Mouse (Mus musculus) limb, embryonic 10.5 days (tissue): ENCODE results near the gene Nexmif. TPM values are rescaled to one million over a fixed set of nuclear protein-coding genes. Genes with fewer than 3 reads are reported as not detected.
A peak's percentile ranks its signal among the peaks of the same experiment; 100 is the strongest.

Experiments
- DNase-seq: peaks from one replicate; pipeline ENCODE4 v3.0.0-alpha.2; 2017; ENCODE audit warnings: low spot score
- H3K27ac ChIP-seq: fragments of 300-500 bp; sonication (generic); 2 replicates; pipeline ENCODE4 v1.5.1; 2016; ENCODE audit warnings: mild to moderate bottlenecking
- H3K27me3 ChIP-seq: fragments of 300-500 bp; sonication (generic); 2 replicates; pipeline ENCODE4 v1.6.1; 2016; ENCODE audit warnings: low read depth, mild to moderate bottlenecking; ENCODE audit not compliant: poor library complexity, severe bottlenecking
- H3K36me3 ChIP-seq: fragments of 300-500 bp; sonication (generic); 2 replicates; pipeline ENCODE4 v1.6.1; 2016; ENCODE audit warnings: mild to moderate bottlenecking, moderate library complexity
- H3K4me1 ChIP-seq: fragments of 300-500 bp; sonication (generic); 2 replicates; pipeline ENCODE4 v1.6.1; 2016
- H3K4me3 ChIP-seq: fragments of 300-500 bp; sonication (generic); 2 replicates; pipeline ENCODE4 v1.5.1; 2016; ENCODE audit warnings: mild to moderate bottlenecking, moderate library complexity
- H3K9me3 ChIP-seq: fragments of 300-500 bp; sonication (generic); replicated peaks from 2 replicates; pipeline ENCODE4 v1.6.1; 2016; ENCODE audit warnings: mild to moderate bottlenecking
- WGBS: fragments of 180-500 bp; shearing (Covaris S2); methylation state at CpG from one replicate; pipeline ENCODE4 v1.1.7; 2016; 5-methylcytosine and 5-hydroxymethylcytosine counted together
- microRNA counts: library from miRNA; unstranded; fragments of <30 nt; microRNA quantifications from one replicate; lab custom pipeline; 2017
- microRNA-seq: library from miRNA; unstranded; fragments of <30 nt; microRNA quantifications from one replicate; pipeline ENCODE4, GENCODE M21; 2017
- polyA plus RNA-seq: library from polyadenylated mRNA; unstranded; fragments of >200 nt; fragmentation: Nextera tagmentation; extraction: Ambion mirVana; gene quantifications from 2 replicates; pipeline ENCODE4 v1.2.1, GENCODE M21; 2016

The Nexmif gene
- polyA plus RNA-seq, 1 experiment from 2014 or later = 0.83 TPM

GRCm38 (mm10) chrX:104033843-104034242 is 167.1 kb downstream of the Nexmif start:
- no peaks in the 10 kb centered on the region for H3K36me3 ChIP-seq
- WGBS = 89% methylated on average over 5 of the region's 5 CpGs
- H3K27me3 ChIP-seq = peaks cover 80% of the 10 kb centered on the region
- H3K4me1 ChIP-seq = no peaks in the 10 kb centered on the region
- H3K4me3 ChIP-seq = no peak overlapping the region
- H3K9me3 ChIP-seq = no peaks in the 10 kb centered on the region
- DNase-seq = no peak
- H3K27ac ChIP-seq = no peak overlapping the region

GRCm38 (mm10) chrX:104032756-104033155 is 168.2 kb downstream of the Nexmif start:
- no peak for DNase-seq
- 58% methylated on average over 4 of the region's 4 CpGs for WGBS
- no peaks in the 10 kb centered on the region for H3K4me1 ChIP-seq
- no peaks in the 10 kb centered on the region for H3K36me3 ChIP-seq
- H3K27me3 ChIP-seq = peaks cover 80% of the 10 kb centered on the region
- H3K27ac ChIP-seq = no peak overlapping the region
- H3K4me3 ChIP-seq = no peak overlapping the region
- no peaks in the 10 kb centered on the region for H3K9me3 ChIP-seq

MicroRNAs within 50 kb of the gene (microRNA counts, 519-probe panel; counts per million panel counts)
- microRNA mmu-miR-672 (lab: Ali Mortazavi, UCI) = 684 counts per million, percentile 72 among the panel's probes with 10 or more counts

Small RNA genes within 50 kb of the gene (microRNA-seq; reads per million reads assigned to microRNA genes)
- not detected for gene Gm24993
- gene Mir672 = 44.3 reads per million, percentile 40 among the genes with 10 or more reads in this experiment

Other genes with a start within 250 kb of the Nexmif start
- 38.3 and 43.3 TPM in 2 replicates for gene Rlim, start 219.9 kb downstream of the Nexmif start, polyA plus RNA-seq
- gene Abcb7, start 212.7 kb upstream of the Nexmif start, polyA plus RNA-seq = 8.2 and 9.2 TPM in 2 replicates